Mouse (Mus musculus): ENCODE measurements around the gene Ppm1g. TPM values are rescaled to one million over a fixed set of nuclear protein-coding genes. Genes with fewer than 3 reads are reported as not detected.

Ppm1g gene
- polyA plus RNA-seq (2012; ENCODE audit: insufficient read depth, insufficient read length, missing spikeins), result 39.8 and 46.0 TPM in 2 replicates

GRCm38 (mm10) chr5:31220448-31221303 is at the start of gene Ppm1g:
TSS of gene Ppm1g (minus strand) at chr5:31220687.
- peak within 1 kb of the TSS; percentile 72 for H3K27ac ChIP-seq (replicated peaks; ENCODE audit: low read depth, low read length)
- H3K4me1 ChIP-seq (ENCODE audit: control insufficient read depth, insufficient read depth, insufficient read length, low read length), result no peaks in the 10 kb centered on the region
- H3K4me3 ChIP-seq (ENCODE audit: insufficient read depth, low read depth, low read length), result peak within 1 kb of the TSS; percentile 93

GRCm38 (mm10) chr5:31267686-31268085 is 47.2 kb upstream of the Ppm1g start:
- Histone ChIP-seq H3K4me3 (ENCODE audit: insufficient read depth, low read depth, low read length) (no peak overlapping the region), H3K27ac (replicated peaks; ENCODE audit: low read depth, low read length) (no peak overlapping the region), H3K4me1 (ENCODE audit: control insufficient read depth, insufficient read depth, insufficient read length, low read length) (no peaks in the 10 kb centered on the region)

- no peaks in the 10 kb centered on the region for H3K4me1 ChIP-seq (ENCODE audit: control insufficient read depth, insufficient read depth, insufficient read length, low read length)
- no peak overlapping the region for H3K4me3 ChIP-seq (ENCODE audit: insufficient read depth, low read depth, low read length)
- H3K27ac ChIP-seq (replicated peaks; ENCODE audit: low read depth, low read length), result no peak overlapping the region
Measured at GRCm38 (mm10) chr5:31266101-31266500, 45.6 kb upstream of the Ppm1g start.

- Histone ChIP-seq H3K4me3 (ENCODE audit: insufficient read depth, low read depth, low read length) (no peak overlapping the region), H3K4me1 (ENCODE audit: control insufficient read depth, insufficient read depth, insufficient read length, low read length) (peaks cover 9% of the 10 kb centered on the region), H3K27ac (replicated peaks; ENCODE audit: low read depth, low read length) (no peak overlapping the region)
Measured at GRCm38 (mm10) chr5:31257616-31258015, 37.1 kb upstream of the Ppm1g start.

- Histone ChIP-seq H3K4me1 (ENCODE audit: control insufficient read depth, insufficient read depth, insufficient read length, low read length) (peaks cover 9% of the 10 kb centered on the region), H3K4me3 (ENCODE audit: insufficient read depth, low read depth, low read length) (no peak overlapping the region), H3K27ac (replicated peaks; ENCODE audit: low read depth, low read length) (no peak overlapping the region)
Measured at GRCm38 (mm10) chr5:31255971-31256370, 35.5 kb upstream of the Ppm1g start.

GRCm38 (mm10) chr5:31255381-31255780 is 34.9 kb upstream of the Ppm1g start:
- Histone ChIP-seq H3K4me3 (ENCODE audit: insufficient read depth, low read depth, low read length) (no peak overlapping the region), H3K27ac (replicated peaks; ENCODE audit: low read depth, low read length) (no peak overlapping the region), H3K4me1 (ENCODE audit: control insufficient read depth, insufficient read depth, insufficient read length, low read length) (peaks cover 9% of the 10 kb centered on the region)

GRCm38 (mm10) chr5:31254901-31255300 is 34.4 kb upstream of the Ppm1g start:
- peak overlapping the region; percentile 81 for H3K27ac ChIP-seq (replicated peaks; ENCODE audit: low read depth, low read length)
- peaks cover 9% of the 10 kb centered on the region for H3K4me1 ChIP-seq (ENCODE audit: control insufficient read depth, insufficient read depth, insufficient read length, low read length)
- H3K4me3 ChIP-seq (ENCODE audit: insufficient read depth, low read depth, low read length), result no peak overlapping the region

GRCm38 (mm10) chr5:31254452-31254851 is 34.0 kb upstream of the Ppm1g start:
- Histone ChIP-seq H3K4me3 (ENCODE audit: insufficient read depth, low read depth, low read length) (peak overlapping the region; percentile 8), H3K27ac (replicated peaks; ENCODE audit: low read depth, low read length) (peak overlapping the region; percentile 81), H3K4me1 (ENCODE audit: control insufficient read depth, insufficient read depth, insufficient read length, low read length) (peaks cover 9% of the 10 kb centered on the region)

- H3K4me3 ChIP-seq (ENCODE audit: insufficient read depth, low read depth, low read length), result 0 out of 2 replicates have a peak overlapping the region, but pooled peaks have one; percentile 8
- H3K4me1 ChIP-seq (ENCODE audit: control insufficient read depth, insufficient read depth, insufficient read length, low read length), result peaks cover 9% of the 10 kb centered on the region
- H3K27ac ChIP-seq (replicated peaks; ENCODE audit: low read depth, low read length), result peak overlapping the region; percentile 81
Measured at GRCm38 (mm10) chr5:31253806-31254205, 33.3 kb upstream of the Ppm1g start.

GRCm38 (mm10) chr5:31252795-31253545 is 32.5 kb upstream of the Ppm1g start:
- Histone ChIP-seq H3K4me3 (ENCODE audit: insufficient read depth, low read depth, low read length) (no peak overlapping the region), H3K27ac (replicated peaks; ENCODE audit: low read depth, low read length) (0 out of 2 replicates have a peak overlapping the region, but pooled peaks have one; percentile 14), H3K4me1 (ENCODE audit: control insufficient read depth, insufficient read depth, insufficient read length, low read length) (peaks cover 9% of the 10 kb centered on the region)

GRCm38 (mm10) chr5:31252151-31252550 is 31.7 kb upstream of the Ppm1g start:
- no peak overlapping the region for H3K4me3 ChIP-seq (ENCODE audit: insufficient read depth, low read depth, low read length)
- peaks cover 9% of the 10 kb centered on the region for H3K4me1 ChIP-seq (ENCODE audit: control insufficient read depth, insufficient read depth, insufficient read length, low read length)
- no peak overlapping the region for H3K27ac ChIP-seq (replicated peaks; ENCODE audit: low read depth, low read length)

GRCm38 (mm10) chr5:31251541-31252101 is 31.1 kb upstream of the Ppm1g start, which contains the start of gene Krtcap3:
TSS of gene Krtcap3 (plus strand) at chr5:31251691.
- H3K4me1 ChIP-seq (ENCODE audit: control insufficient read depth, insufficient read depth, insufficient read length, low read length), result peaks cover 9% of the 10 kb centered on the region
- no peak within 1 kb of the TSS for H3K27ac ChIP-seq (replicated peaks; ENCODE audit: low read depth, low read length)
- no peak within 1 kb of the TSS for H3K4me3 ChIP-seq (ENCODE audit: insufficient read depth, low read depth, low read length)

GRCm38 (mm10) chr5:31250716-31251115 is 30.2 kb upstream of the Ppm1g start:
- Histone ChIP-seq H3K4me3 (ENCODE audit: insufficient read depth, low read depth, low read length) (no peak overlapping the region), H3K4me1 (ENCODE audit: control insufficient read depth, insufficient read depth, insufficient read length, low read length) (peaks cover 9% of the 10 kb centered on the region), H3K27ac (replicated peaks; ENCODE audit: low read depth, low read length) (no peak overlapping the region)

GRCm38 (mm10) chr5:31242191-31242590 is 21.7 kb upstream of the Ppm1g start:
- no peak overlapping the region for H3K27ac ChIP-seq (replicated peaks; ENCODE audit: low read depth, low read length)
- H3K4me1 ChIP-seq (ENCODE audit: control insufficient read depth, insufficient read depth, insufficient read length, low read length), result peaks cover 4% of the 10 kb centered on the region; the same call in 1 of the 2 replicates
- peak overlapping the region; percentile 89; the same call in 1 of the 2 replicates for H3K4me3 ChIP-seq (ENCODE audit: insufficient read depth, low read depth, low read length)

GRCm38 (mm10) chr5:31241522-31242034 is 21.1 kb upstream of the Ppm1g start:
- H3K4me3 ChIP-seq (ENCODE audit: insufficient read depth, low read depth, low read length), result peak overlapping the region; percentile 89
- peak overlapping the region; percentile 57 for H3K27ac ChIP-seq (replicated peaks; ENCODE audit: low read depth, low read length)
- H3K4me1 ChIP-seq (ENCODE audit: control insufficient read depth, insufficient read depth, insufficient read length, low read length), result peaks cover 4% of the 10 kb centered on the region; the same call in 1 of the 2 replicates
